Mouse (Mus musculus): Measurements from ENCODE around the gene Snx29. TPM values are rescaled to one million over a fixed set of nuclear protein-coding genes. Genes with fewer than 3 reads are reported as not detected.

Snx29 gene
- polyA plus RNA-seq, 1 experiment from 2014 or later = 12.5 TPM

DNA sequence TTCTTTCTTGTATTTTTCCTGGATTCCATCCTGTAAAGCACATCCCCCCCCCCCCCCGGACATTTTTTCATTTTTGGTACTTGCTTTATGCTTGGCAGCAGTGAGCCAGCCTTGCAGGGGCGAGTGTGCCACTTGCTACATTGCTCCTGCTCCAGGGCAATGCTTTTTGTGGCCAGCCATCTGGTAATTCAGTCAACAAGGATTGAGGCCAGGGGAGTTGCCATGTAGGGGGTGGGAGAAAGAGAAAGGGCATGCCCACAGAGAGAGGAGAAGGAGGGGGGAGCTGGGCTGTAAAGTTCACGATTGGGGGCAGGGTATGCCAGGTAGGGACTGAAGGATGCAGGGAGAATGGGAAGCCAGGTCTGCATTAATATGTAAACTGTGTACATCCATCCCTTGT lies 210.7 kb downstream of the Snx29 start:
- ATAC-seq (replicated peaks; ENCODE audit: low FRiP score) = no peak
- H3K27ac ChIP-seq (ENCODE audit: low read depth, low read length) = no peak overlapping the region
- H3K9me3 ChIP-seq (ENCODE audit: control insufficient read depth, low read length) = no peaks in the 10 kb centered on the region
- H3K4me1 ChIP-seq (replicated peaks; ENCODE audit: control insufficient read depth, insufficient read depth, low read length) = no peaks in the 10 kb centered on the region; the same call in none of the 2 replicates
- no peaks in the 10 kb centered on the region for H3K27me3 ChIP-seq (ENCODE audit: control insufficient read depth, insufficient read depth, low read length)
- no peaks in the 10 kb centered on the region for H3K36me3 ChIP-seq (ENCODE audit: control insufficient read depth, insufficient read depth, low read length)
- H3K4me3 ChIP-seq (ENCODE audit: low read depth, low read length) = no peak overlapping the region
- 76% methylated on average over 3 of the region's 3 CpGs for WGBS
- no peak overlapping the region for H3K9ac ChIP-seq (ENCODE audit: low read length)
- peak; percentile 16 for DNase-seq (ENCODE audit: low spot score)
- H3K4me2 ChIP-seq (ENCODE audit: low read depth, low read length, severe bottlenecking) = no peak overlapping the region

DNA sequence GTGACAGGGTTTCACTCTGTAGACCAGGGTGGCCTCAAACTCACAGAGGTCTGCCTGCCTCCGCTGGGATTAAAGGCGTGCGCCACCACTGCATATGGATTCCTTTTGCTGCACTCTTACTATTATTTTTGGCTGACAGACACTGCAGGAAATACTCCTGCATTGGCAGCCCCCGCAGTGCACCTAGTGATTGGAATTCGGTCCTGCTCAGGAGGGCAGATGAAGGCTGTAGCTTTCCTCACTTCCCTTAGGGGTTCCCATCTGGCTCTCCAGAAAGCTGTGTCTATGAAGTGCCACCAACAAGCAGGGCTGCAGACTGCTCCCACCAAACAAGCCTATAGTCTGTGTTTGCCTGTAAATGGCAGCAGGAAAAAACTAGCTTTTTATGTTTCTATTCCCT lies 215.0 kb downstream of the Snx29 start:
- WGBS = 46% methylated on average over 5 of the region's 5 CpGs
- Histone ChIP-seq H3K4me1 (replicated peaks; ENCODE audit: control insufficient read depth, insufficient read depth, low read length) (peaks cover 4% of the 10 kb centered on the region), H3K9me3 (ENCODE audit: control insufficient read depth, low read length) (no peaks in the 10 kb centered on the region), H3K27ac (ENCODE audit: low read depth, low read length) (no peak overlapping the region), H3K4me2 (ENCODE audit: low read depth, low read length, severe bottlenecking) (no peak overlapping the region), H3K27me3 (ENCODE audit: control insufficient read depth, insufficient read depth, low read length) (no peaks in the 10 kb centered on the region), H3K36me3 (ENCODE audit: control insufficient read depth, insufficient read depth, low read length) (no peaks in the 10 kb centered on the region), H3K4me3 (ENCODE audit: low read depth, low read length) (no peak overlapping the region), H3K9ac (ENCODE audit: low read length) (no peak overlapping the region)
- DNase-seq (ENCODE audit: low spot score) = peak; percentile 45
- ATAC-seq (replicated peaks; ENCODE audit: low FRiP score) = no peak

DNA sequence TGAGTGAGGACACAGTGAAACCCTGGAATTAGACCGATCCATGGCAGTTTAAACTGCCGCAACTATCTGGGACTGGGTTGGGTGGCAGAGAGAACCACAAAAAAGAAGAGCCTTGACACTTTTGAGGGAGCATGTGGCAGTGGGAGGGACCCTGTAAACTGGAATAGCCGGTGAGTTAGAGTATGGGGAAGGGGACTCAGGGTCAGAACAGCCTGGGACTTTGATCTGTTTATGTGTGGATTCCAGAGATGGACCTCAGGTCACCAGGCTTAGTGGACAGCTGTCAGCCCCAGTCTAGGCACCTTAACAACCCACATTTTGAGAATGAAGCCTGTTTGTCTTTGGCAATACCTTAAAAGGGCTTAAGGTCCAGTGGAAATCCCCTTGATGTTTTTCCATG lies 215.5 kb downstream of the Snx29 start:
- no peak overlapping the region for H3K4me3 ChIP-seq (ENCODE audit: low read depth, low read length)
- WGBS = 40% methylated on average over 3 of the region's 3 CpGs
- H3K4me1 ChIP-seq (replicated peaks; ENCODE audit: control insufficient read depth, insufficient read depth, low read length) = peaks cover 4% of the 10 kb centered on the region
- no peaks in the 10 kb centered on the region for H3K9me3 ChIP-seq (ENCODE audit: control insufficient read depth, low read length)
- no peak overlapping the region for H3K4me2 ChIP-seq (ENCODE audit: low read depth, low read length, severe bottlenecking)
- no peak for ATAC-seq (replicated peaks; ENCODE audit: low FRiP score)
- H3K9ac ChIP-seq (ENCODE audit: low read length) = no peak overlapping the region
- no peak overlapping the region for H3K27ac ChIP-seq (ENCODE audit: low read depth, low read length)
- peak; percentile 49 for DNase-seq (ENCODE audit: low spot score)
- H3K27me3 ChIP-seq (ENCODE audit: control insufficient read depth, insufficient read depth, low read length) = no peaks in the 10 kb centered on the region
- H3K36me3 ChIP-seq (ENCODE audit: control insufficient read depth, insufficient read depth, low read length) = no peaks in the 10 kb centered on the region

DNA sequence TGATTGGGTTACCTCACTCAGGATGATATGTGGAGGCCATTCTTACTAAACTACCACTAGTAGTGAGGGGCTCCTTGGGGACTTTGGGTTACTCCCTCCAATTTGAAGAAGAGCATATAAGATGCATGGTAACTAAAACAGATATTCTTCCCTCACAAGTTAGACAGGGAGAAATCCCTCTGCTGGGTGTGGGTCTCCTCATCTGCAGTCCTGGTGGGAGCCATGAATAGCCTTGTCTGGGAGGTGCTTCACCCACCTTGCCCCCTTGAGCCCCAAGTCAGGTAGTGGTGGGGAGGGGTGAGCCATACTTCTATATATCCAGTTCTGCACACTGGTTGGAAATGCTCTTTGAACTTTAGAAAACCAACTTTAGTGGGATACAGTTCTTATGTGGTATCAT lies 218.3 kb downstream of the Snx29 start:
- Histone ChIP-seq H3K27me3 (ENCODE audit: control insufficient read depth, insufficient read depth, low read length) (no peaks in the 10 kb centered on the region), H3K4me2 (ENCODE audit: low read depth, low read length, severe bottlenecking) (no peak overlapping the region)
- peak; percentile 11 for DNase-seq (ENCODE audit: low spot score)

DNA sequence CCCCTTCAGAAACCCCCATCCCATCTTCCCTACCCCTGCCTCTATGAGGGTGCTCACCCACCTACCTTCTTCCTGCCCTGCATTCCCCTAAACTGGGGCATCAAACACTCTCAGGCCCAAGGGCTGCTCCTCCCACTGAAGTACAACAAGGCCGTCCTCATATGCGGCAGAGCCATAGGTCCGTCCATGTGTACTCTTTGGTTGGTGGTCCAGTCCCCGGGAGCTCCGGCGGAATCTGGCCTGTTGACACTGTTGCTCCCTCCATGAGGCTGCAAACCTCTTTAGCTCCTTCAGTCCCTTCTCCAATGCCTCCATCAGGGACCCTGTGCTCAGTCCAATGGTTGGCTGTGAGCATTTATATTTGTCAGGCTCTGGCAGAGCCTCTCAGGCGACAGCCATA lies 219.1 kb downstream of the Snx29 start:
- Histone ChIP-seq H3K4me1 (replicated peaks; ENCODE audit: control insufficient read depth, insufficient read depth, low read length) (peaks cover 4% of the 10 kb centered on the region), H3K4me3 (ENCODE audit: low read depth, low read length) (no peak overlapping the region)

More for the DNA sequence above, 218.3 kb downstream of the Snx29 start:
- Histone ChIP-seq H3K9me3 (ENCODE audit: control insufficient read depth, low read length) (no peaks in the 10 kb centered on the region), H3K9ac (ENCODE audit: low read length) (no peak overlapping the region), H3K27ac (ENCODE audit: low read depth, low read length) (no peak overlapping the region), H3K36me3 (ENCODE audit: control insufficient read depth, insufficient read depth, low read length) (no peaks in the 10 kb centered on the region), H3K4me1 (replicated peaks; ENCODE audit: control insufficient read depth, insufficient read depth, low read length) (peaks cover 4% of the 10 kb centered on the region), H3K4me3 (ENCODE audit: low read depth, low read length) (no peak overlapping the region)
- no peak for ATAC-seq (replicated peaks; ENCODE audit: low FRiP score)

DNA sequence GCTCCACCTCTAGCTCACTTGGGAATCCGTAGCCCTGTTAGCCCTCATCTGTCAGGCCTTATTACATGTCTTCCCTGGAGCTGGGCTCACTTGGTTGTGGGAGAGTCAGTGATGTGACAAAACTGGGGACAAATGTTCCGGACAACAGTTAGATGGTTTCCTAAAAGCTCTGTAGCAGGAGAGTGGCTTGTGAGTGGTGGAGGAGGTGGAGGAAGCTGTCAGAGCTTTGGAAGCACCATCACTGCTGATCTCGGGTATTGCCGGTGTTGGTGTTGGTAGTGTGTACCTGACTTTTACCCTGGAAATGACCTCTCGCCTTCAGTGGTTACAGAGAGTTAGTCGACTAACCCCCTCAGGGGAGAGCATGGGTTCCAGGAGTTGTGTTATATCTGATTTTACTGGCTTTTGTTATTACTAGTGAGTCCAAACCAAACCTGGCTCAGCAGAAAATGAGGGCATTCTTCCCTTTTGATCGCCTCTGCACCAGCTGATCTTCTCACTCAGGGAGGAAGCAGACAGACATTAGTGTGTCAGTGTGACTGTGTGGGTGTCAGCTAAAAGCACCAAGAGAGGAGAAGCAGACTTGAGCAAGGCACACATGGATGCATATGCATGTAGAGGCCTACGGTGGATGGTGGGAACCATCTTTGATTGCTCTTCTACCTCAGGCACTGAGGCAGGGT lies 227.5 kb downstream of the Snx29 start:
- no peaks in the 10 kb centered on the region for H3K27me3 ChIP-seq (ENCODE audit: control insufficient read depth, insufficient read depth, low read length)
- H3K27ac ChIP-seq (ENCODE audit: low read depth, low read length) = no peak overlapping the region
- DNase-seq (ENCODE audit: low spot score) = peak; percentile 32
- H3K9ac ChIP-seq (ENCODE audit: low read length) = no peak overlapping the region
- H3K4me3 ChIP-seq (ENCODE audit: low read depth, low read length) = no peak overlapping the region
- H3K9me3 ChIP-seq (ENCODE audit: control insufficient read depth, low read length) = no peaks in the 10 kb centered on the region
- 92% methylated on average over 8 of the region's 8 CpGs for WGBS
- no peak overlapping the region for H3K4me2 ChIP-seq (ENCODE audit: low read depth, low read length, severe bottlenecking)
- no peaks in the 10 kb centered on the region for H3K36me3 ChIP-seq (ENCODE audit: control insufficient read depth, insufficient read depth, low read length)
- ATAC-seq (replicated peaks; ENCODE audit: low FRiP score) = no peak
- no peaks in the 10 kb centered on the region for H3K4me1 ChIP-seq (replicated peaks; ENCODE audit: control insufficient read depth, insufficient read depth, low read length)

More for the DNA sequence above, 219.1 kb downstream of the Snx29 start:
- Histone ChIP-seq H3K27me3 (ENCODE audit: control insufficient read depth, insufficient read depth, low read length) (no peaks in the 10 kb centered on the region), H3K4me2 (ENCODE audit: low read depth, low read length, severe bottlenecking) (no peak overlapping the region), H3K9ac (ENCODE audit: low read length) (no peak overlapping the region), H3K9me3 (ENCODE audit: control insufficient read depth, low read length) (no peaks in the 10 kb centered on the region), H3K36me3 (ENCODE audit: control insufficient read depth, insufficient read depth, low read length) (no peaks in the 10 kb centered on the region), H3K27ac (ENCODE audit: low read depth, low read length) (no peak overlapping the region)
- peak; percentile 42 for DNase-seq (ENCODE audit: low spot score)
- 96% methylated on average over 7 of the region's 7 CpGs for WGBS
- ATAC-seq (replicated peaks; ENCODE audit: low FRiP score) = no peak

DNA sequence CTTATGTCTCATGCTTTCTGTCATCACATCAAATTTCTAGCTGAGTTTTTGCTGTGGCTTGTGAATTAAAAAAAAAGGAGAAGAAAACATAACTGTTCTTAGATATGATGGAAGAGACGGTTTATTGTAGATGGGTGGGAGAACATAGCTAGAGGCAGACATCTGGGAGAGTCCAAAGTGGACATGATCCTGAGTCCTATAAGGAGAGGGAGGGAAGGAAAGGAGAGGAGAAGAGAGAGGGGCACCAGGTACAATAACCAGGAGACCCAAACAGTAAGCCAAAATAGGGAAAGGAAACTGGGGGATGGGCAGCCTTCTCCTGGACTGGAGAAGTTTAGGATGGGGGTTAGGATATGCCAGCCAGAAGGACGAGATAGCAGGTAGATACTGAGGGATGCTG lies 239.0 kb downstream of the Snx29 start:
- Histone ChIP-seq H3K4me1 (replicated peaks; ENCODE audit: control insufficient read depth, insufficient read depth, low read length) (no peaks in the 10 kb centered on the region), H3K9ac (ENCODE audit: low read length) (no peak overlapping the region), H3K27me3 (ENCODE audit: control insufficient read depth, insufficient read depth, low read length) (no peaks in the 10 kb centered on the region), H3K4me2 (ENCODE audit: low read depth, low read length, severe bottlenecking) (no peak overlapping the region), H3K27ac (ENCODE audit: low read depth, low read length) (no peak overlapping the region), H3K36me3 (ENCODE audit: control insufficient read depth, insufficient read depth, low read length) (no peaks in the 10 kb centered on the region), H3K4me3 (ENCODE audit: low read depth, low read length) (no peak overlapping the region), H3K9me3 (ENCODE audit: control insufficient read depth, low read length) (no peaks in the 10 kb centered on the region)
- WGBS = 80% methylated on average over 2 of the region's 2 CpGs
- DNase-seq (ENCODE audit: low spot score) = no peak
- ATAC-seq (replicated peaks; ENCODE audit: low FRiP score) = no peak

DNA sequence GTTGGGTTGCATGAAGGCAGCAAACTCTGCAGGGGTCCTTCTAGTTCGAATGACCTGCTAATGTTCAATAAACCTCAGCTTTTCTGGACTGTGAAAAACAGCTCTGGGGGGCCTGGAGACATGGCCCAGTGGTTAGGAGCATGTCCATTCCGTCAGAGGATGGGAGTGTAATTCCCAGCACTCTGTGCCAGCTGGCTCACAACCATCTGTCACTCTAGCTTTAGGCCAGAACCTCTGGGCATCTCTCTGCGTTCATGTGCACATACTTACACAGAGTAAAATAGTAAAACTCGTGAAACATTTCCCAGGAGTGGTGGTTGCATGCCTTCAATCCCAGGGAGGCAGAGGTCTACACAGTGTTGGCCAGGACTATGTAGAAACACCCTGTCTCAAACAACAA lies 241.1 kb downstream of the Snx29 start:
- Histone ChIP-seq H3K36me3 (ENCODE audit: control insufficient read depth, insufficient read depth, low read length) (no peaks in the 10 kb centered on the region), H3K9ac (ENCODE audit: low read length) (no peak overlapping the region), H3K9me3 (ENCODE audit: control insufficient read depth, low read length) (no peaks in the 10 kb centered on the region), H3K4me2 (ENCODE audit: low read depth, low read length, severe bottlenecking) (no peak overlapping the region), H3K4me1 (replicated peaks; ENCODE audit: control insufficient read depth, insufficient read depth, low read length) (no peaks in the 10 kb centered on the region), H3K4me3 (ENCODE audit: low read depth, low read length) (no peak overlapping the region), H3K27me3 (ENCODE audit: control insufficient read depth, insufficient read depth, low read length) (no peaks in the 10 kb centered on the region), H3K27ac (ENCODE audit: low read depth, low read length) (no peak overlapping the region)
- no peak for ATAC-seq (replicated peaks; ENCODE audit: low FRiP score)
- DNase-seq (ENCODE audit: low spot score) = peak; percentile 38
- 72% methylated on average over 4 of the region's 4 CpGs for WGBS

DNA sequence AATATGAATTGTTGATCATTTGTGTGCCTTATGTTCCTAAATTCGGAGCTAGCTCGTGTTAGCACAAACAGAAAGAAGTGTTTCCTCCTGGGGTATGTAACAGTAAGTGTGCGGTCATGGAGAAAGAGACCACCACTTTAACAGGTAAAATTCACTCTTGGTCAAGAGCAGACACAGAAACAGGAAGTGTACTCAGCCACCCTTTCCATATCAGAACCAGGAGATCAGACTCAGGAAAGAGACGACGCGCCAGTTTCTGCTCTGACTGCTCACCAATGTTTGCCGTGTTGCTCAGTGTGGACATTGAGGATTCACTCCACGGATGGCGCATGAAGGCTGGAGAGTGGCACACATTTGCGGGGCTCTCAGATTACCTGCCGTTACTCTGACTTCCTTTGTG lies 242.4 kb downstream of the Snx29 start:
- 87% methylated on average over 11 of the region's 11 CpGs for WGBS
- DNase-seq (ENCODE audit: low spot score) = no peak
- Histone ChIP-seq H3K27me3 (ENCODE audit: control insufficient read depth, insufficient read depth, low read length) (no peaks in the 10 kb centered on the region), H3K9ac (ENCODE audit: low read length) (no peak overlapping the region), H3K36me3 (ENCODE audit: control insufficient read depth, insufficient read depth, low read length) (no peaks in the 10 kb centered on the region), H3K4me1 (replicated peaks; ENCODE audit: control insufficient read depth, insufficient read depth, low read length) (no peaks in the 10 kb centered on the region), H3K27ac (ENCODE audit: low read depth, low read length) (no peak overlapping the region), H3K9me3 (ENCODE audit: control insufficient read depth, low read length) (no peaks in the 10 kb centered on the region), H3K4me2 (ENCODE audit: low read depth, low read length, severe bottlenecking) (no peak overlapping the region), H3K4me3 (ENCODE audit: low read depth, low read length) (no peak overlapping the region)
- ATAC-seq (replicated peaks; ENCODE audit: low FRiP score) = no peak

Data from forebrain, embryonic 11.5 days (tissue).